Mouse (Mus musculus): ENCODE results near the gene Adora1.

GRCm38 (mm10) chr1:134222122-134223055 lies 12.8 kb downstream of the Adora1 start:
- TF ChIP-seq CTCF (conservative IDR thresholded peaks at IDR 0.05; ENCODE audit: insufficient read depth, insufficient read length, low read depth, low read length) (no peak), POLR2A (IDR thresholded peaks at IDR 0.05; ENCODE audit: low read depth, low read length) (no peak)
